Mouse (Mus musculus) lung, adult 2 months (tissue): ENCODE measurements around the gene Trp53bp2.

Source experiments
- CTCF ChIP-seq: fragments of 200-500 bp; IDR thresholded peaks from 2 replicates; pipeline ENCODE4 v1.5.1; 2011; ENCODE audit warnings: mild to moderate bottlenecking, low read length, control low read depth; ENCODE audit not compliant: insufficient read depth
- POLR2A ChIP-seq: fragments of 200-500 bp; IDR thresholded peaks from 2 replicates; pipeline ENCODE4 v1.6.1; 2011; ENCODE audit warnings: low read depth, mild to moderate bottlenecking, control low read depth, low read length, borderline replicate concordance; ENCODE audit errors: extremely low read depth

DNA sequence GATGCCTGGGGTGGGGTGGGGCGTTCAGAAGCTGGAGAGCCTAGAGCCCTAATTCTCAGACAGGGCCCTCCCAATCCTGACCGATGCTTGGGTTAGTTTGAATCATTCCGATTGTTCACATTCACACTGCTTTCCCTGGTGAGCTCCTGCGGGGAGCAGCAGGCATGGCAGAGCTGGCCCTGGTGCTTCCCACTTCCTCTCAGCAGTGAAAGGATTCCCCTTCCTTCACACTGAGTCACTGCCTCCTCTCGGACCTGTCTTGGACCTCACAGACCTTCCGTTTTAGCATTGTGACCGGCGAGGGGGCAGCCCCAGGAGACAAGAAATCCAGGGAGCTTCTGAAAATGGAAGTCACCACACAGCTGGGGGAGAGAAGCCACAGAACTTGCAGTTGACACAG, 102.8 kb downstream of the Trp53bp2 start:
- TF ChIP-seq CTCF (no peak), POLR2A (no peak)
